Mouse (Mus musculus) limb, embryonic 14.5 days (tissue): Measurements from ENCODE around the gene Necap2. TPM values are rescaled to one million over a fixed set of nuclear protein-coding genes. Genes with fewer than 3 reads are reported as not detected.

Experiments used
- ATAC-seq: fragments of 200-750 bp; cut with Nextera tagmentation; 2 replicates; pipeline ENCODE4 v1.8.0; 2017; ENCODE audit warnings: low read depth, moderate number of reproducible peaks, moderate TSS enrichment; ENCODE audit not compliant: low FRiP score
- DNase-seq: peaks from one replicate; pipeline ENCODE4 v3.0.0-alpha.2; 2015; ENCODE audit warnings: low spot score
- H3K27ac ChIP-seq: fragments of 300-500 bp; sonication (generic); replicated peaks from 2 replicates; pipeline ENCODE4 v1.5.1; 2014; ENCODE audit warnings: low read depth, mild to moderate bottlenecking, low read length, moderate library complexity, mixed read lengths
- H3K27me3 ChIP-seq: fragments of 300-500 bp; sonication (generic); 2 replicates; pipeline ENCODE4 v1.6.1; 2014; ENCODE audit warnings: low read length, mixed read lengths; ENCODE audit not compliant: control insufficient read depth, insufficient read depth
- H3K36me3 ChIP-seq: fragments of 300-500 bp; sonication (generic); 2 replicates; pipeline ENCODE4 v1.6.1; 2014; ENCODE audit warnings: mild to moderate bottlenecking, low read length, moderate library complexity, mixed read lengths; ENCODE audit not compliant: control insufficient read depth, insufficient read depth
- H3K4me1 ChIP-seq: fragments of 300-500 bp; sonication (generic); 2 replicates; pipeline ENCODE4 v1.6.1; 2014; ENCODE audit warnings: antibody characterized with exemption, low read length, mixed read lengths; ENCODE audit not compliant: control insufficient read depth, insufficient read depth
- H3K4me2 ChIP-seq: fragments of 300-500 bp; sonication (generic); replicated peaks from 2 replicates; pipeline ENCODE4 v1.6.1; 2014; ENCODE audit warnings: low read depth, mild to moderate bottlenecking, low read length, moderate library complexity; ENCODE audit not compliant: severe bottlenecking
- H3K4me3 ChIP-seq: fragments of 300-500 bp; sonication (generic); replicated peaks from 2 replicates; pipeline ENCODE4 v1.5.1; 2014; ENCODE audit warnings: low read length
- H3K9ac ChIP-seq: fragments of 300-500 bp; sonication (generic); 2 replicates; pipeline ENCODE4 v1.6.1; 2014; ENCODE audit warnings: mild to moderate bottlenecking, low read depth, low read length, moderate library complexity; ENCODE audit not compliant: severe bottlenecking
- H3K9me3 ChIP-seq: fragments of 300-500 bp; sonication (generic); 2 replicates; pipeline ENCODE4 v1.6.1; 2016; ENCODE audit warnings: low read length; ENCODE audit not compliant: control insufficient read depth
- POLR2A ChIP-seq: fragments of 200-500 bp; IDR thresholded peaks from 2 replicates; pipeline ENCODE4 v1.8.0; 2012; ENCODE audit warnings: inconsistent platforms, mild to moderate bottlenecking, moderate library complexity, borderline replicate concordance; ENCODE audit not compliant: insufficient read depth, insufficient read length; ENCODE audit errors: extremely low read depth
- WGBS: fragments of 180-500 bp; shearing (Covaris S2); extraction: QIAGEN DNeasy Blood & Tissue Kit; methylation state at CpG from one replicate; pipeline ENCODE4 v1.1.7; 2014; 5-methylcytosine and 5-hydroxymethylcytosine counted together
- polyA plus RNA-seq, 2 experiments: library from polyadenylated mRNA; depleted of rRNA in 1 of 2; stranded (reverse) in 1 of 2; unstranded in 1 of 2; fragments of >200 nt; fragmentation: Nextera tagmentation in 1 of 2; extraction: Ambion mirVana in 1 of 2; gene quantifications; 2 replicates each; pipeline versions ENCODE4 v1.2.1 to v1.2.3; 2012 to 2014

The Necap2 gene
- polyA plus RNA-seq, 2 experiments = 79.1 to 90.5 TPM

DNA sequence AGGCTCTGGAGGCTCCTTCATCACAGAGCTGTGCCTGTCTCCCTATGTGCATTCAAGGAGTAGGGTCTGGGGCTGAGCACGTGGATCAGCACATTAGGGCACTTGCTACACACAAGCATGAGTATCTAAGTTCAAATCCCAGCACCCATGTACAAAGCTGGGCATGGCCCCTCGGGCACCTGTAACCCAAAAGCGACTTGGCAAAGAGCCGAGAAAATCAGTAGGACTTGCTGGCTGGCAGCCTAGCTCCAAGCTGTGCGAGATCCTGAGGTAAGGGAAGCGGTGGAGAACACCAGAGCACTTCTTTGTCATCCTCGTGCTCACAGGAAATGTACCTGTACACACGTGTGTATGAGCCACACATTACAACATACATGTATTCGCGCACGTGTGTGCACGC is 25.7 kb downstream of the Necap2 start:
- Histone ChIP-seq H3K9me3 (no peaks in the 10 kb centered on the region), H3K36me3 (peaks cover 20% of the 10 kb centered on the region), H3K27me3 (no peaks in the 10 kb centered on the region), H3K27ac (no peak overlapping the region), H3K4me3 (no peak overlapping the region), H3K4me2 (no peak overlapping the region), H3K4me1 (no peaks in the 10 kb centered on the region), H3K9ac (no peak overlapping the region)
- WGBS = 91% methylated on average over 12 of the region's 12 CpGs
- no peak for TF ChIP-seq POLR2A
- no peak for DNase-seq
- no peak for ATAC-seq

- H3K9me3 ChIP-seq = no peaks in the 10 kb centered on the region
- H3K36me3 ChIP-seq = peaks cover 25% of the 10 kb centered on the region
- no peak overlapping the region for H3K9ac ChIP-seq
- no peaks in the 10 kb centered on the region for H3K4me1 ChIP-seq
- TF ChIP-seq POLR2A = no peak
- H3K27me3 ChIP-seq = no peaks in the 10 kb centered on the region
- 41% methylated on average over 4 of the region's 4 CpGs for WGBS
- H3K4me2 ChIP-seq = no peak overlapping the region
- no peak overlapping the region for H3K27ac ChIP-seq
- no peak overlapping the region for H3K4me3 ChIP-seq
- DNase-seq (no peak), ATAC-seq (no peak)
These were observed 28.7 kb downstream of the Necap2 start for GRCm38 (mm10) chr4:141049476-141049835.

DNA sequence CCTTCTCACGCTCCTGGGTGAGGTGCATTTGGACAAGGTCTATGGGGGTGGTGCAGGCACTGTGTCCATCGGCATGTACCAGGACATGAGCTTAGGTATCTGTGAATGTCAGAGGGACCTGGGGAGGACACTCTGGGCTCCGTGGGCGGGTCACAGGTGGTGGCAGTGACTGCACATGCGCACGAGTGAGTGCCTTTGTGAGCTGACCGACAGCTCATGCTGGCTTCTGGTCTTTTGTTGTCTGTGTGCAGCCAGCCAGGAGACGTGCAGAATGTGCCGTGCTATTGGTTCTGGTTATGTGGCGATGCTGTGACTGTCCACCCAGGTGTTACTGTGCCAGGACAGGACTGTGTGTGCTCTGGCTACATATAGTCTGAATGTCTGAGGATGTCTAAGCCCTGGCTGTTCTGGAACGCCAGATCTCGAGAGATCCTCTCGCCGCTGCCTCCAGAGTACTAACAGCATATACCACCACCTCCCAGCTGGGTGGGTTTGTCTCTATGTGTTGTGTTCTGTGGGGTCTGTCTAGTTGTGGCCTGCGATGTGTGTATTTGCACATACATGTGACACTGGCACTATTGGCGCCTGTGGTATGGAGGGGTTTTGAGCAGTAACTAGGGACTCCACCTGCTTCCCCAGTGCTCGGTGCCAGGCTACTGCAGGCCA is 29.2 kb downstream of the Necap2 start:
- Histone ChIP-seq H3K4me1 (no peaks in the 10 kb centered on the region), H3K27ac (no peak overlapping the region), H3K4me3 (no peak overlapping the region), H3K36me3 (peaks cover 25% of the 10 kb centered on the region), H3K9ac (no peak overlapping the region), H3K9me3 (no peaks in the 10 kb centered on the region), H3K27me3 (no peaks in the 10 kb centered on the region), H3K4me2 (no peak overlapping the region)
- 87% methylated on average over 17 of the region's 17 CpGs for WGBS
- ATAC-seq (no peak), DNase-seq (no peak)
- TF ChIP-seq POLR2A = no peak

- no peak for TF ChIP-seq POLR2A
- Histone ChIP-seq H3K9ac (no peak overlapping the region), H3K27me3 (no peaks in the 10 kb centered on the region), H3K36me3 (peaks cover 36% of the 10 kb centered on the region), H3K27ac (peak overlapping the region; percentile 55; the same call in 1 of the 2 replicates), H3K9me3 (no peaks in the 10 kb centered on the region), H3K4me3 (no peak overlapping the region), H3K4me2 (no peak overlapping the region), H3K4me1 (no peaks in the 10 kb centered on the region)
- ATAC-seq = peak; percentile 83
- 11% methylated on average over 8 of the region's 8 CpGs for WGBS
- DNase-seq = peak; percentile 74
These were observed 33.3 kb downstream of the Necap2 start for GRCm38 (mm10) chr4:141044816-141045215.

- no peak overlapping the region for H3K27ac ChIP-seq
- H3K36me3 ChIP-seq = peaks cover 43% of the 10 kb centered on the region
- H3K9ac ChIP-seq = no peak overlapping the region
- ATAC-seq = no peak
- no peak for DNase-seq
- 51% methylated on average over 12 of the region's 12 CpGs for WGBS
- H3K4me2 ChIP-seq = no peak overlapping the region
- no peaks in the 10 kb centered on the region for H3K9me3 ChIP-seq
- H3K4me3 ChIP-seq = no peak overlapping the region
- H3K27me3 ChIP-seq = no peaks in the 10 kb centered on the region
- H3K4me1 ChIP-seq = no peaks in the 10 kb centered on the region
- no peak for TF ChIP-seq POLR2A
These were observed 37.0 kb downstream of the Necap2 start for GRCm38 (mm10) chr4:141041117-141041516.
